Mouse (Mus musculus) C2C12 (cell line): Measurements from ENCODE around the gene Cep85l. TPM values are rescaled to one million over a fixed set of nuclear protein-coding genes. Genes with fewer than 3 reads are reported as not detected.

Source experiments
- H3K27me3 ChIP-seq: one replicate; pipeline ENCODE4 v1.6.1; 2011; ENCODE audit not compliant: control insufficient read depth, insufficient read depth, insufficient read length
- H3K36me3 ChIP-seq: one replicate; pipeline ENCODE4 v1.6.1; 2011; ENCODE audit not compliant: control insufficient read depth, insufficient read depth
- H3K4me3 ChIP-seq: one replicate; pipeline ENCODE4 v1.5.1; 2011; ENCODE audit warnings: mild to moderate bottlenecking, control low read depth; ENCODE audit not compliant: poor library complexity, insufficient read depth, severe bottlenecking
- H3K79me2 ChIP-seq: one replicate; pipeline ENCODE4 v1.6.1; 2011; ENCODE audit not compliant: control insufficient read depth, insufficient read depth
- H3K79me3 ChIP-seq: one replicate; pipeline ENCODE4 v1.6.1; 2011; ENCODE audit warnings: low read depth, control low read depth
- H3ac ChIP-seq: one replicate; pipeline ENCODE3; 2011; ENCODE audit warnings: low read depth; ENCODE audit not compliant: control insufficient read depth, insufficient read length
- CEBPB ChIP-seq: IDR thresholded peaks from one replicate; pipeline ENCODE4 v1.6.1; 2011; ENCODE audit warnings: low read depth, mild to moderate bottlenecking, control low read depth, moderate library complexity
- CTCF ChIP-seq: IDR thresholded peaks from one replicate; pipeline ENCODE4 v1.5.1; 2011; ENCODE audit not compliant: control insufficient read depth, insufficient read depth, insufficient read length
- FOSL1 ChIP-seq: IDR thresholded peaks from one replicate; pipeline ENCODE4 v1.8.0; 2011; ENCODE audit warnings: mild to moderate bottlenecking, low read length; ENCODE audit not compliant: poor library complexity, insufficient read depth, severe bottlenecking
- MAX ChIP-seq: IDR thresholded peaks from one replicate; pipeline ENCODE4 v1.6.1; 2011; ENCODE audit warnings: mild to moderate bottlenecking, control low read depth
- MYOD1 ChIP-seq: IDR thresholded peaks from one replicate; pipeline ENCODE4 v1.6.1; 2011; ENCODE audit warnings: low read depth; ENCODE audit not compliant: control insufficient read depth, insufficient read length
- MYOG ChIP-seq: IDR thresholded peaks from one replicate; pipeline ENCODE4 v1.6.1; 2011; ENCODE audit not compliant: control insufficient read depth, insufficient read length; ENCODE audit errors: extremely low read depth
- USF1 ChIP-seq: IDR thresholded peaks from one replicate; pipeline ENCODE4 v1.6.1; 2011; ENCODE audit warnings: low read depth, mild to moderate bottlenecking, control low read depth, moderate library complexity
- polyA plus RNA-seq: library from polyadenylated mRNA; unstranded; fragments of >200 nt; fragmentation: generic; extraction: Trizol; gene quantifications from one replicate; pipeline ENCODE4 v1.2.1, GENCODE M21; 2012; ENCODE audit warnings: missing spikeins

Gene Cep85l
- polyA plus RNA-seq, 1 experiment = 0.32 TPM

DNA sequence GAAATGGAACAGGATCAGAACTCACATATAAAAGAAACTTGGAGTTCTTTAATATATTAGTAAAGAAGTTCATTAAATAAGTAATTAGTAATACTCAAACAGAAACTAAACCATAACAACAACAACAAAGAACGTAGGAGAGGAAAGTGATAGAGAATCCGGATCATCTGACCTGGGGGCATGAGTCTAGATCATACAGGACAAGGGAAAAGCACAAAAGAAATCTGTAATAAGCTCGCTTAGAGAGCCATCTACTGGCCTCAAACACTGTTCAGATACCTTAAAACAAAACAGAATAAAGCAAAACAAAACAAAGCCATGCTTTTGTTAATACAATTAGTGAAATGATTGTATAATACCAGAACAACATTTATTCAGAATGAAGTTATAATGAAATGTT lies 73.9 kb downstream of the Cep85l start:
- no peaks in the 10 kb centered on the region for H3K36me3 ChIP-seq
- H3K4me3 ChIP-seq = no peak overlapping the region
- H3ac ChIP-seq = no peak overlapping the region
- no peaks in the 10 kb centered on the region for H3K79me2 ChIP-seq
- H3K79me3 ChIP-seq = no peaks in the 10 kb centered on the region
- no peaks in the 10 kb centered on the region for H3K27me3 ChIP-seq
- TF ChIP-seq CEBPB (no peak), MAX (no peak), MYOD1 (no peak), USF1 (no peak), CTCF (no peak), FOSL1 (no peak), MYOG (no peak)

DNA sequence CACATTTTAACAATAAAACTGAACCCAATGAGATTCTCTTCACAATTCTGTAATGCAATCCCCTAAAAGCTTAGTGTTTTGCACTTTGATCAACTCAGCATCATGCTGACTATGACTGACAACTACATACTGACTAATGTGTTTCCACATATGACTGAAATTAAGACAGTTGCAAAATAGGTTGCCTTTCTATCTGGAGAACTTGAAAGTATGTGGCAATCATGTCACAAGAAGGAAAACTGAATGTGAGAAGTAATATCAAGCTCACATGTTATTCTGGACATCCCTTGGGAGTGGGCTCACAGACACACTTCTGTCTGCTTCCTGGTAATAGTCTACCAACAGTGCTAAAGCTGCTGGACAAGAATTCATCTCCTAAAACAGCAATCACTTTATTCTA lies 94.6 kb downstream of the Cep85l start:
- no peak for TF ChIP-seq CTCF
- no peak for TF ChIP-seq MYOD1
- no peak for TF ChIP-seq MYOG
- TF ChIP-seq CEBPB = no peak
- no peak for TF ChIP-seq USF1
- no peak for TF ChIP-seq FOSL1
- H3K4me3 ChIP-seq = no peak overlapping the region
- no peak overlapping the region for H3ac ChIP-seq
- no peaks in the 10 kb centered on the region for H3K79me3 ChIP-seq
- H3K36me3 ChIP-seq = no peaks in the 10 kb centered on the region
- no peaks in the 10 kb centered on the region for H3K27me3 ChIP-seq
- no peaks in the 10 kb centered on the region for H3K79me2 ChIP-seq

DNA sequence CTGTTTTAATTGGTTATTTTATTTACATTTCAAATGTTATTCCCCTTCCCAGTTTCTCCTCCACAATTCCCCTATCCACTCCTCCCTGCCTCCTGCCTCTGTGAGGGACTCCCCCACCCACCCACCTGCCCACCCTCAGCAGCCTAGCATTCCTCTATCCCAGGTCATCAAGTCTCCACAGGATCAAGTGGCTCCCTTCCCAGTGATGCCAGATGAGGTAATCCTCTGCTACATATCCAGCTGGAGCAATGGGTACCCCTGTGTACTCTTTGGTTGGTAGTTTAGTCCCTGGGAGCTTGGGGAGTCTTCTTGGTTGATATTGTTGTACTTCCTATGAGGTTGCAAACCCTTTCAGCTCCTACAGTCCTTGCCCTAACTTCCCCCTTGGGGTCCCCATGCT lies 107.5 kb downstream of the Cep85l start:
- Histone ChIP-seq H3K27me3 (no peaks in the 10 kb centered on the region), H3K4me3 (no peak overlapping the region)

DNA sequence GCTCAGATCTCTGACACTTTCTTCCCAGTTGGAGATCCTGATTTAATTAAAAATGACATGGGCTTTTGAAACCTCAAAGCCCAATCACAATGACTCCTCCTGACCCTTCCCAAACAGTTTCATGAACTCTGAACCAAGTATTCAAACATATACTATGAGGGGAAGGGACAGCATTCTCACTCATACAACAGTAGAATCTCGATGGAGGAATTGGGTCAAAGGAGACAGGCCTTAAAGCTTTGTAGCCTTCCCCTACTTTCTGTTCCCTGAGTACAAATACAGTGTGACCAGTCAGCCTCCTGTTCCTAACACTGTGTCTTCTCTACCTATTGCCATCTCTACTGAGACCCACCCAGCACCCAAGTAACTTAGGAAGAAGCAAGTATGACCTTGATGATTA lies 117.7 kb downstream of the Cep85l start:
- H3K27me3 ChIP-seq = no peaks in the 10 kb centered on the region

More for the DNA sequence above, 107.5 kb downstream of the Cep85l start:
- TF ChIP-seq CTCF = no peak
- no peak for TF ChIP-seq MYOG
- TF ChIP-seq MYOD1 = no peak
- no peak for TF ChIP-seq MAX
- TF ChIP-seq CEBPB = no peak
- no peak for TF ChIP-seq USF1
- TF ChIP-seq FOSL1 = no peak
- Histone ChIP-seq H3K79me3 (no peaks in the 10 kb centered on the region), H3K36me3 (no peaks in the 10 kb centered on the region), H3K79me2 (no peaks in the 10 kb centered on the region), H3ac (no peak overlapping the region)

DNA sequence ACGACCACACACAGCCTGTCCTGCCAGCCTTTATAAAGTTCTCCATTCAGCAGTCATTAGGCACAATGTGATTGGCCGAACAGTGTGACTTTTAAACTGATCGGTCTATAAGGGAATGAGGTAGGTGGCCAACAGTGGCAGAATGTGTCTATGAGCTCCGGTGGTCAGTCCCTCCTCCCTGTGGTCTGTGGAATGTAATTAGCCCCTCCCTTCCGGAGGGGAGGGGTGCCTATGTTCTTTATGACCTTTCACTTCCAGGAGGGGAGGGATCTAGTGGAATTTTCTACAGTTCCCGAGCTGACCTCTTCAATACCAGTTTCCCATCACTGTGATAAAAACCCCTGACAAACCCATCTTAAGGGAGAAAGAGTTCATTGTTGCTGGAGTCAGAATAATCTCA lies 144.4 kb downstream of the Cep85l start:
- Histone ChIP-seq H3K4me3 (no peak overlapping the region), H3K79me2 (no peaks in the 10 kb centered on the region), H3K36me3 (no peaks in the 10 kb centered on the region), H3K27me3 (no peaks in the 10 kb centered on the region), H3ac (no peak overlapping the region), H3K79me3 (no peaks in the 10 kb centered on the region)
- no peak for TF ChIP-seq MAX
- TF ChIP-seq CTCF = no peak
- no peak for TF ChIP-seq FOSL1
- no peak for TF ChIP-seq MYOG
- no peak for TF ChIP-seq CEBPB
- TF ChIP-seq MYOD1 = no peak
- TF ChIP-seq USF1 = no peak

More for the DNA sequence above, 117.7 kb downstream of the Cep85l start:
- Histone ChIP-seq H3ac (no peak overlapping the region), H3K79me2 (no peaks in the 10 kb centered on the region), H3K79me3 (no peaks in the 10 kb centered on the region), H3K36me3 (no peaks in the 10 kb centered on the region), H3K4me3 (no peak overlapping the region)
- TF ChIP-seq MYOG (no peak), FOSL1 (no peak), CTCF (no peak), MAX (no peak), USF1 (no peak)

DNA sequence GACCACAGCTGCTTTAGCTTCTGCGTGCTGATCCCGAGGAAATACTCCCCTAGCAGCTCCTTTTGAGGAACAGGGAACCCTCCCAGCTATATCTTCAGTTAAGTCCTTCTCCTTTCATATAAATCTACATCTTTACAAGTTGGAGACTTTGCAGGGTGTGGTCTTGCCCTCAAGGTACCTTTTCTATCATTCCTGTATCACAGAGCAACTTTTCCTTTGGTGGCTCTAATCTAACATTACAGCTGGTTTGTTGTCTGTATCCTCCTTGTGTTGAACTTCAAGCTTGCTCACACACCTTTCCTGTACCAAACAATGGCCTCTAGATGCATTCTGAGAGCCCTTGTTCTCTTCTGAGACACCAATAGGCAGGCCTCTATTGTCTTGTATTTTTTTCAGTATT lies 145.1 kb downstream of the Cep85l start:
- Histone ChIP-seq H3K4me3 (no peak overlapping the region), H3ac (no peak overlapping the region), H3K27me3 (no peaks in the 10 kb centered on the region), H3K79me2 (no peaks in the 10 kb centered on the region), H3K36me3 (no peaks in the 10 kb centered on the region), H3K79me3 (no peaks in the 10 kb centered on the region)
- TF ChIP-seq MAX (no peak), MYOD1 (no peak), MYOG (no peak), FOSL1 (no peak), USF1 (no peak), CEBPB (no peak), CTCF (no peak)
